Mouse (Mus musculus) hindbrain, embryonic 14.5 days (tissue): ENCODE measurements at regions not wholly inside any gene's neighbourhood (a gene's known extent, or its start where the extent isn't known, plus 50 kb on each side); places are given as distances from the start of the nearest gene placed in this dataset.
"Not testable (repeated sequence)": the region's sequence is repeated elsewhere in the genome, so short reads cannot be mapped to it uniquely, and the experiment has no call there.

ENCODE experiments used
- ATAC-seq: fragments of 200-750 bp; cut with Nextera tagmentation; 2 replicates; pipeline ENCODE4 v1.8.0; 2017; ENCODE audit warnings: moderate number of reproducible peaks, mild to moderate bottlenecking, moderate TSS enrichment, moderate library complexity; ENCODE audit not compliant: low FRiP score
- DNase-seq: peaks from one replicate; pipeline ENCODE4 v3.0.0-alpha.2; 2015; ENCODE audit warnings: low spot score
- H3K27ac ChIP-seq: fragments of 300-500 bp; sonication (generic); 2 replicates; pipeline ENCODE4 v1.5.1; 2014; ENCODE audit warnings: mild to moderate bottlenecking, moderate library complexity
- H3K27me3 ChIP-seq: fragments of 300-500 bp; sonication (generic); 2 replicates; pipeline ENCODE4 v1.6.1; 2014; ENCODE audit warnings: mild to moderate bottlenecking, low read length, mixed read lengths; ENCODE audit not compliant: control insufficient read depth, insufficient read depth
- H3K36me3 ChIP-seq: fragments of 300-500 bp; sonication (generic); replicated peaks from 2 replicates; pipeline ENCODE4 v1.6.1; 2014; ENCODE audit not compliant: control insufficient read depth, insufficient read depth
- H3K4me1 ChIP-seq: fragments of 300-500 bp; sonication (generic); replicated peaks from 2 replicates; pipeline ENCODE4 v1.6.1; 2014; ENCODE audit warnings: antibody characterized with exemption, low read length, mixed read lengths; ENCODE audit not compliant: control insufficient read depth, insufficient read depth
- H3K4me2 ChIP-seq: fragments of 300-500 bp; sonication (generic); replicated peaks from 2 replicates; pipeline ENCODE4 v1.6.1; 2014; ENCODE audit warnings: mild to moderate bottlenecking, moderate library complexity
- H3K4me3 ChIP-seq: fragments of 300-500 bp; sonication (generic); replicated peaks from 2 replicates; pipeline ENCODE4 v1.5.1; 2014; ENCODE audit warnings: mild to moderate bottlenecking, low read length
- H3K9ac ChIP-seq: fragments of 300-500 bp; sonication (generic); 2 replicates; pipeline ENCODE4 v1.6.1; 2014
- H3K9me3 ChIP-seq: fragments of 300-500 bp; sonication (generic); 2 replicates; pipeline ENCODE4 v1.6.1; 2016; ENCODE audit warnings: low read length; ENCODE audit not compliant: control insufficient read depth
- WGBS: fragments of 180-500 bp; shearing (Covaris S2); extraction: QIAGEN DNeasy Blood & Tissue Kit; methylation state at CpG from one replicate; pipeline ENCODE4 v1.1.7; 2014; 5-methylcytosine and 5-hydroxymethylcytosine counted together

- H3K4me1 ChIP-seq, H3K27me3 ChIP-seq, DNase-seq, H3K27ac ChIP-seq, H3K4me3 ChIP-seq, H3K36me3 ChIP-seq, ATAC-seq, H3K4me2 ChIP-seq, H3K9me3 ChIP-seq, H3K9ac ChIP-seq: not testable (repeated sequence)
- WGBS: 78% methylated on average over 1 of the region's 2 CpGs
Observed at GRCm38 (mm10) chr13:65375273-65375672, 96.7 kb downstream of the Zfp369 start.

- DNase-seq, H3K27me3 ChIP-seq, H3K4me2 ChIP-seq, ATAC-seq, H3K36me3 ChIP-seq, H3K9ac ChIP-seq, H3K4me3 ChIP-seq, H3K27ac ChIP-seq, H3K4me1 ChIP-seq: not testable (repeated sequence)
- 53% methylated on average over 19 of the region's 21 CpGs for WGBS
- H3K9me3 ChIP-seq: 0 out of 2 replicates have a peak, but pooled peaks cover 10% of the 10 kb centered on the region
Observed at GRCm38 (mm10) chr13:65379411-65379810, 100.8 kb downstream of the Zfp369 start.

- not testable (repeated sequence) for H3K9ac ChIP-seq, DNase-seq
- WGBS: 77% methylated on average over 4 of the region's 4 CpGs
Observed at GRCm38 (mm10) chr13:65414990-65415389, 97.5 kb upstream of the Gm10139 start.

GRCm38 (mm10) chr13:65420201-65420600 lies 92.3 kb upstream of the Gm10139 start:
- H3K4me2 ChIP-seq: peak overlapping the region; percentile 22

More at GRCm38 (mm10) chr13:65414990-65415389, 97.5 kb upstream of the Gm10139 start:
- H3K27ac ChIP-seq, H3K27me3 ChIP-seq, H3K4me2 ChIP-seq, H3K4me3 ChIP-seq, ATAC-seq, H3K9me3 ChIP-seq, H3K4me1 ChIP-seq, H3K36me3 ChIP-seq: not testable (repeated sequence)

More at GRCm38 (mm10) chr13:65420201-65420600, 92.3 kb upstream of the Gm10139 start:
- H3K4me1 ChIP-seq, H3K27ac ChIP-seq, H3K9me3 ChIP-seq, H3K27me3 ChIP-seq, H3K36me3 ChIP-seq, H3K4me3 ChIP-seq, H3K9ac ChIP-seq, ATAC-seq: not testable (repeated sequence)
- 8% methylated on average over 23 of the region's 28 CpGs for WGBS
- peak; percentile 17 for DNase-seq
